Mouse (Mus musculus): ENCODE results near the gene Ifnar1. TPM values are rescaled to one million over a fixed set of nuclear protein-coding genes. Genes with fewer than 3 reads are reported as not detected.

Gene Ifnar1
- polyA plus RNA-seq, 1 experiment from 2014 or later = 56.0 TPM

- no peaks in the 10 kb centered on the region for H3K4me1 ChIP-seq (ENCODE audit: control insufficient read depth, insufficient read depth, low read length)
- no peak overlapping the region for H3K9ac ChIP-seq (ENCODE audit: low read length)
- H3K4me3 ChIP-seq (ENCODE audit: low read depth, low read length) = no peak overlapping the region
- ATAC-seq (ENCODE audit: insufficient read depth, low FRiP score, low TSS enrichment) (no peak), DNase-seq (ENCODE audit: low spot score) (no peak)
- H3K4me2 ChIP-seq (ENCODE audit: low read depth) = no peak overlapping the region
- H3K9me3 ChIP-seq (ENCODE audit: control insufficient read depth, low read length) = no peaks in the 10 kb centered on the region
- H3K36me3 ChIP-seq (ENCODE audit: control insufficient read depth, insufficient read depth, low read length) = no peaks in the 10 kb centered on the region
- no peaks in the 10 kb centered on the region for H3K27me3 ChIP-seq (ENCODE audit: control insufficient read depth, insufficient read depth, low read length)
- no peak overlapping the region for H3K27ac ChIP-seq (ENCODE audit: low read depth, low read length)
- WGBS = 84% methylated on average over 8 of the region's 8 CpGs
These were observed 38.1 kb upstream of the Ifnar1 start for GRCm38 (mm10) chr16:91446778-91447511.

GRCm38 (mm10) chr16:91447512-91447900 is 37.5 kb upstream of the Ifnar1 start:
- DNase-seq (ENCODE audit: low spot score) (no peak), ATAC-seq (ENCODE audit: insufficient read depth, low FRiP score, low TSS enrichment) (no peak)
- no peak overlapping the region for H3K4me2 ChIP-seq (ENCODE audit: low read depth)
- no peaks in the 10 kb centered on the region for H3K9me3 ChIP-seq (ENCODE audit: control insufficient read depth, low read length)
- H3K4me3 ChIP-seq (ENCODE audit: low read depth, low read length) = no peak overlapping the region
- no peak overlapping the region for H3K9ac ChIP-seq (ENCODE audit: low read length)
- H3K4me1 ChIP-seq (ENCODE audit: control insufficient read depth, insufficient read depth, low read length) = no peaks in the 10 kb centered on the region
- H3K27me3 ChIP-seq (ENCODE audit: control insufficient read depth, insufficient read depth, low read length) = no peaks in the 10 kb centered on the region
- no peaks in the 10 kb centered on the region for H3K36me3 ChIP-seq (ENCODE audit: control insufficient read depth, insufficient read depth, low read length)
- no peak overlapping the region for H3K27ac ChIP-seq (ENCODE audit: low read depth, low read length)
- 93% methylated on average over 6 of the region's 6 CpGs for WGBS

GRCm38 (mm10) chr16:91448088-91448487 is 37.0 kb upstream of the Ifnar1 start:
- no peaks in the 10 kb centered on the region for H3K27me3 ChIP-seq (ENCODE audit: control insufficient read depth, insufficient read depth, low read length)
- 92% methylated on average over 5 of the region's 5 CpGs for WGBS
- H3K4me3 ChIP-seq (ENCODE audit: low read depth, low read length) = no peak overlapping the region
- no peaks in the 10 kb centered on the region for H3K9me3 ChIP-seq (ENCODE audit: control insufficient read depth, low read length)
- no peak for DNase-seq (ENCODE audit: low spot score)
- no peaks in the 10 kb centered on the region for H3K36me3 ChIP-seq (ENCODE audit: control insufficient read depth, insufficient read depth, low read length)
- no peak overlapping the region for H3K27ac ChIP-seq (ENCODE audit: low read depth, low read length)
- no peak overlapping the region for H3K4me2 ChIP-seq (ENCODE audit: low read depth)
- no peaks in the 10 kb centered on the region for H3K4me1 ChIP-seq (ENCODE audit: control insufficient read depth, insufficient read depth, low read length)
- ATAC-seq (ENCODE audit: insufficient read depth, low FRiP score, low TSS enrichment) = no peak
- H3K9ac ChIP-seq (ENCODE audit: low read length) = no peak overlapping the region

GRCm38 (mm10) chr16:91448895-91449294 is 36.1 kb upstream of the Ifnar1 start:
- DNase-seq (ENCODE audit: low spot score) (no peak), ATAC-seq (ENCODE audit: insufficient read depth, low FRiP score, low TSS enrichment) (no peak)
- Histone ChIP-seq H3K4me2 (ENCODE audit: low read depth) (no peak overlapping the region), H3K27me3 (ENCODE audit: control insufficient read depth, insufficient read depth, low read length) (no peaks in the 10 kb centered on the region), H3K4me1 (ENCODE audit: control insufficient read depth, insufficient read depth, low read length) (no peaks in the 10 kb centered on the region), H3K4me3 (ENCODE audit: low read depth, low read length) (no peak overlapping the region), H3K36me3 (ENCODE audit: control insufficient read depth, insufficient read depth, low read length) (no peaks in the 10 kb centered on the region), H3K9me3 (ENCODE audit: control insufficient read depth, low read length) (no peaks in the 10 kb centered on the region), H3K9ac (ENCODE audit: low read length) (no peak overlapping the region), H3K27ac (ENCODE audit: low read depth, low read length) (no peak overlapping the region)
- WGBS = 87% methylated on average over 7 of the region's 7 CpGs

- Histone ChIP-seq H3K4me3 (ENCODE audit: low read depth, low read length) (no peak overlapping the region), H3K27ac (ENCODE audit: low read depth, low read length) (no peak overlapping the region), H3K9me3 (ENCODE audit: control insufficient read depth, low read length) (no peaks in the 10 kb centered on the region), H3K9ac (ENCODE audit: low read length) (no peak overlapping the region), H3K36me3 (ENCODE audit: control insufficient read depth, insufficient read depth, low read length) (no peaks in the 10 kb centered on the region), H3K27me3 (ENCODE audit: control insufficient read depth, insufficient read depth, low read length) (no peaks in the 10 kb centered on the region), H3K4me2 (ENCODE audit: low read depth) (no peak overlapping the region), H3K4me1 (ENCODE audit: control insufficient read depth, insufficient read depth, low read length) (no peaks in the 10 kb centered on the region)
- ATAC-seq (ENCODE audit: insufficient read depth, low FRiP score, low TSS enrichment) (no peak), DNase-seq (ENCODE audit: low spot score) (no peak)
- WGBS = 85% methylated on average over 12 of the region's 12 CpGs
These were observed 34.6 kb upstream of the Ifnar1 start for GRCm38 (mm10) chr16:91450137-91451064.

- WGBS = 86% methylated on average over 2 of the region's 2 CpGs
- Histone ChIP-seq H3K27ac (ENCODE audit: low read depth, low read length) (no peak overlapping the region), H3K27me3 (ENCODE audit: control insufficient read depth, insufficient read depth, low read length) (no peaks in the 10 kb centered on the region), H3K4me1 (ENCODE audit: control insufficient read depth, insufficient read depth, low read length) (no peaks in the 10 kb centered on the region), H3K4me3 (ENCODE audit: low read depth, low read length) (no peak overlapping the region), H3K9me3 (ENCODE audit: control insufficient read depth, low read length) (no peaks in the 10 kb centered on the region), H3K9ac (ENCODE audit: low read length) (no peak overlapping the region), H3K4me2 (ENCODE audit: low read depth) (no peak overlapping the region), H3K36me3 (ENCODE audit: control insufficient read depth, insufficient read depth, low read length) (no peaks in the 10 kb centered on the region)
- ATAC-seq (ENCODE audit: insufficient read depth, low FRiP score, low TSS enrichment) (no peak), DNase-seq (ENCODE audit: low spot score) (no peak)
These were observed 33.1 kb upstream of the Ifnar1 start for GRCm38 (mm10) chr16:91451949-91452348.

- Histone ChIP-seq H3K4me2 (ENCODE audit: low read depth) (no peak overlapping the region), H3K9me3 (ENCODE audit: control insufficient read depth, low read length) (no peaks in the 10 kb centered on the region), H3K27ac (ENCODE audit: low read depth, low read length) (no peak overlapping the region), H3K4me1 (ENCODE audit: control insufficient read depth, insufficient read depth, low read length) (no peaks in the 10 kb centered on the region), H3K36me3 (ENCODE audit: control insufficient read depth, insufficient read depth, low read length) (no peaks in the 10 kb centered on the region), H3K9ac (ENCODE audit: low read length) (no peak overlapping the region), H3K4me3 (ENCODE audit: low read depth, low read length) (no peak overlapping the region), H3K27me3 (ENCODE audit: control insufficient read depth, insufficient read depth, low read length) (no peaks in the 10 kb centered on the region)
- DNase-seq (ENCODE audit: low spot score) = no peak
- WGBS = 86% methylated on average over 6 of the region's 6 CpGs
- ATAC-seq (ENCODE audit: insufficient read depth, low FRiP score, low TSS enrichment) = no peak
These were observed 32.6 kb upstream of the Ifnar1 start for GRCm38 (mm10) chr16:91452363-91452896.

GRCm38 (mm10) chr16:91455868-91456267 is 29.2 kb upstream of the Ifnar1 start:
- ATAC-seq (ENCODE audit: insufficient read depth, low FRiP score, low TSS enrichment) (no peak), DNase-seq (ENCODE audit: low spot score) (no peak)
- H3K9ac ChIP-seq (ENCODE audit: low read length) = no peak overlapping the region
- H3K4me1 ChIP-seq (ENCODE audit: control insufficient read depth, insufficient read depth, low read length) = no peaks in the 10 kb centered on the region
- 80% methylated on average over 4 of the region's 4 CpGs for WGBS
- no peak overlapping the region for H3K4me2 ChIP-seq (ENCODE audit: low read depth)
- H3K27me3 ChIP-seq (ENCODE audit: control insufficient read depth, insufficient read depth, low read length) = no peaks in the 10 kb centered on the region
- no peaks in the 10 kb centered on the region for H3K9me3 ChIP-seq (ENCODE audit: control insufficient read depth, low read length)
- H3K27ac ChIP-seq (ENCODE audit: low read depth, low read length) = no peak overlapping the region
- H3K36me3 ChIP-seq (ENCODE audit: control insufficient read depth, insufficient read depth, low read length) = no peaks in the 10 kb centered on the region
- no peak overlapping the region for H3K4me3 ChIP-seq (ENCODE audit: low read depth, low read length)

Measured in neural tube, embryonic 11.5 days (tissue).